Mouse (Mus musculus): ENCODE measurements around the gene Hnf4a.

GRCm38 (mm10) chr2:163615401-163615800, 108.8 kb downstream of the Hnf4a start:
- TF ChIP-seq CTCF (conservative IDR thresholded peaks at IDR 0.05; ENCODE audit: low read length): no peak
- TF ChIP-seq NANOG (IDR thresholded peaks at IDR 0.05; ENCODE audit: borderline replicate concordance, low read length): no peak
